Mouse (Mus musculus) kidney, postnatal 0 days (tissue): ENCODE data around the gene Cenpq. TPM values are rescaled to one million over a fixed set of nuclear protein-coding genes. Genes with fewer than 3 reads are reported as not detected.

ENCODE experiments used
- ATAC-seq: fragments of 200-750 bp; cut with Nextera tagmentation; replicated peaks from 2 replicates; pipeline ENCODE4 v1.8.0; 2017; ENCODE audit warnings: low read depth, moderate number of reproducible peaks, moderate TSS enrichment, moderate library complexity; ENCODE audit not compliant: low FRiP score
- DNase-seq: peaks from one replicate; pipeline ENCODE4 v3.0.0-alpha.2; 2016; ENCODE audit warnings: low spot score
- H3K27ac ChIP-seq: fragments of 300-500 bp; sonication (generic); 2 replicates; pipeline ENCODE4 v1.5.1; 2014; ENCODE audit warnings: mild to moderate bottlenecking
- H3K27me3 ChIP-seq: fragments of 300-500 bp; sonication (generic); 2 replicates; pipeline ENCODE4 v1.6.1; 2014; ENCODE audit warnings: low read length, mixed read lengths; ENCODE audit not compliant: insufficient read depth
- H3K36me3 ChIP-seq: fragments of 300-500 bp; sonication (generic); 2 replicates; pipeline ENCODE4 v1.6.1; 2014; ENCODE audit warnings: low read length, mixed read lengths; ENCODE audit not compliant: insufficient read depth
- H3K4me1 ChIP-seq: fragments of 300-500 bp; sonication (generic); replicated peaks from 2 replicates; pipeline ENCODE4 v1.6.1; 2014; ENCODE audit warnings: antibody characterized with exemption, low read length, mixed read lengths; ENCODE audit not compliant: insufficient read depth
- H3K4me2 ChIP-seq: fragments of 300-500 bp; sonication (generic); 2 replicates; pipeline ENCODE4 v1.6.1; 2014; ENCODE audit warnings: mild to moderate bottlenecking, low read length, moderate library complexity, mixed read lengths
- H3K4me3 ChIP-seq: fragments of 300-500 bp; sonication (generic); replicated peaks from 2 replicates; pipeline ENCODE4 v1.5.1; 2014; ENCODE audit warnings: low read depth, low read length
- H3K9ac ChIP-seq: fragments of 300-500 bp; sonication (generic); 2 replicates; pipeline ENCODE4 v1.6.1; 2014; ENCODE audit warnings: low read depth, low read length
- H3K9me3 ChIP-seq: fragments of 300-500 bp; sonication (generic); replicated peaks from 2 replicates; pipeline ENCODE4 v1.6.1; 2016; ENCODE audit warnings: low read length, inconsistent platforms, mixed read lengths
- CTCF ChIP-seq: IDR thresholded peaks from 2 replicates; pipeline ENCODE4 v1.5.1; 2016; ENCODE audit warnings: antibody characterized with exemption, low read depth, mild to moderate bottlenecking, moderate library complexity
- WGBS: fragments of 180-500 bp; shearing (Covaris S2); extraction: QIAGEN DNeasy Blood & Tissue Kit; methylation state at CpG from one replicate; pipeline ENCODE4 v1.1.7; 2014; 5-methylcytosine and 5-hydroxymethylcytosine counted together
- polyA plus RNA-seq: library from polyadenylated mRNA; unstranded; fragments of >200 nt; fragmentation: Nextera tagmentation; extraction: Ambion mirVana; gene quantifications from 2 replicates; pipeline ENCODE4 v1.2.1, GENCODE M21; 2015

Cenpq gene
- polyA plus RNA-seq, result 19.0 and 21.9 TPM in 2 replicates

GRCm38 (mm10) chr17:40934420-40935231, at the start of gene Cenpq, which contains the start of gene Mut:
Gene Cenpq (minus strand): TSS chr17:40935047.
Gene Mut (plus strand): TSS chr17:40934685.
- no peaks in the 10 kb centered on the region for H3K27me3 ChIP-seq
- no peak for TF ChIP-seq CTCF

GRCm38 (mm10) chr17:40977914-40978313, 43.1 kb upstream of the Cenpq start:
- H3K27me3 ChIP-seq, result no peaks in the 10 kb centered on the region
- H3K4me1 ChIP-seq, result no peaks in the 10 kb centered on the region
- no peak overlapping the region for H3K4me2 ChIP-seq
- ATAC-seq (no peak), DNase-seq (peak; percentile 19)
- peak; percentile 59 for TF ChIP-seq CTCF
- no peak overlapping the region for H3K4me3 ChIP-seq
- H3K9me3 ChIP-seq, result no peaks in the 10 kb centered on the region
- H3K27ac ChIP-seq, result no peak overlapping the region
- H3K9ac ChIP-seq, result no peak overlapping the region
- no peaks in the 10 kb centered on the region for H3K36me3 ChIP-seq
- 70% methylated on average over 11 of the region's 11 CpGs for WGBS

More at GRCm38 (mm10) chr17:40934420-40935231, at the start of gene Cenpq, which contains the start of gene Mut:
- ATAC-seq (peak; percentile 100), DNase-seq (peak; percentile 98)
- Histone ChIP-seq H3K27ac (peak within 1 kb of the TSS; percentile 99), H3K9me3 (no peaks in the 10 kb centered on the region), H3K4me3 (peak within 1 kb of the TSS; percentile 68), H3K9ac (peak within 1 kb of the TSS; percentile 75), H3K4me2 (peak within 1 kb of the TSS; percentile 81), H3K4me1 (0 out of 2 replicates have a peak, but pooled peaks cover 3% of the 10 kb centered on the region), H3K36me3 (0 out of 2 replicates have a peak, but pooled peaks cover 5% of the 10 kb centered on the region)
- under 1% methylated on average over 50 of the region's 50 CpGs for WGBS

GRCm38 (mm10) chr17:40948518-40948917, 13.7 kb upstream of the Cenpq start:
- Histone ChIP-seq H3K4me3 (no peak overlapping the region), H3K36me3 (peaks cover 19% of the 10 kb centered on the region; the same call in 1 of the 2 replicates), H3K9me3 (no peaks in the 10 kb centered on the region), H3K27ac (no peak overlapping the region), H3K4me1 (no peaks in the 10 kb centered on the region), H3K9ac (no peak overlapping the region), H3K4me2 (no peak overlapping the region), H3K27me3 (no peaks in the 10 kb centered on the region)
- 92% methylated on average over 3 of the region's 3 CpGs for WGBS
- no peak for TF ChIP-seq CTCF
- no peak for ATAC-seq
- DNase-seq, result no peak

- no peak for DNase-seq
- Histone ChIP-seq H3K9ac (peak overlapping the region; percentile 55; the same call in 1 of the 2 replicates), H3K36me3 (peaks cover 8% of the 10 kb centered on the region; the same call in 1 of the 2 replicates), H3K27me3 (no peaks in the 10 kb centered on the region), H3K9me3 (no peaks in the 10 kb centered on the region), H3K4me3 (peak overlapping the region; percentile 68), H3K4me2 (peak overlapping the region; percentile 81), H3K27ac (0 out of 2 replicates have a peak overlapping the region, but pooled peaks have one; percentile 31), H3K4me1 (0 out of 2 replicates have a peak, but pooled peaks cover 3% of the 10 kb centered on the region)
- ATAC-seq, result peak; percentile 6; the same call in 1 of the 2 replicates
- under 1% methylated on average over 14 of the region's 14 CpGs for WGBS
- no peak for TF ChIP-seq CTCF
Measured at GRCm38 (mm10) chr17:40933985-40934384, 862 bp downstream of the Cenpq start.

GRCm38 (mm10) chr17:40915499-40915898, 19.3 kb downstream of the Cenpq start:
- Histone ChIP-seq H3K4me1 (no peaks in the 10 kb centered on the region), H3K36me3 (no peaks in the 10 kb centered on the region), H3K9me3 (no peaks in the 10 kb centered on the region), H3K4me2 (no peak overlapping the region), H3K9ac (no peak overlapping the region), H3K4me3 (no peak overlapping the region), H3K27ac (no peak overlapping the region), H3K27me3 (no peaks in the 10 kb centered on the region)
- no peak for DNase-seq
- ATAC-seq, result no peak
- 93% methylated on average over 1 of the region's 2 CpGs for WGBS
- no peak for TF ChIP-seq CTCF

- Histone ChIP-seq H3K9me3 (no peaks in the 10 kb centered on the region), H3K4me3 (no peak within 1 kb of the TSS), H3K27me3 (no peaks in the 10 kb centered on the region), H3K4me2 (no peak within 1 kb of the TSS), H3K4me1 (no peaks in the 10 kb centered on the region), H3K36me3 (no peaks in the 10 kb centered on the region), H3K27ac (no peak within 1 kb of the TSS), H3K9ac (no peak within 1 kb of the TSS)
- 97% methylated on average over 2 of the region's 2 CpGs for WGBS
- TF ChIP-seq CTCF, result no peak
- DNase-seq (no peak), ATAC-seq (no peak)
Measured at GRCm38 (mm10) chr17:40914250-40914649, 20.6 kb downstream of the Cenpq start, which contains the start of gene Glyatl3. Gene Glyatl3 (minus strand): TSS chr17:40914350.
